Mouse (Mus musculus) macrophage (primary cell): ENCODE results near the gene Rassf2. TPM values are rescaled to one million over a fixed set of nuclear protein-coding genes. Genes with fewer than 3 reads are reported as not detected.
A peak's percentile ranks its signal among the peaks of the same experiment; 100 is the strongest.

Experiments
- H3K27ac ChIP-seq: fragments of 350-480 bp; formaldehyde crosslinking; 2 replicates; pipeline ENCODE4 v1.9.0; 2021
- H3K36me3 ChIP-seq: fragments of 350-480 bp; formaldehyde crosslinking; 2 replicates; pipeline ENCODE4 v1.9.0; 2021; ENCODE audit errors: inconsistent target
- H3K4me3 ChIP-seq: fragments of 350-480 bp; formaldehyde crosslinking; 2 replicates; pipeline ENCODE4 v1.9.0; 2021; ENCODE audit errors: inconsistent target
- H3K79me2 ChIP-seq: fragments of 350-480 bp; formaldehyde crosslinking; 2 replicates; pipeline ENCODE4 v1.9.0; 2021; ENCODE audit errors: inconsistent target
- WGBS: methylation state at CpG from one replicate; pipeline ENCODE4 v1.1.7; 2026; ENCODE audit warnings: inconsistent platforms; ENCODE audit not compliant: missing documents; 5-methylcytosine and 5-hydroxymethylcytosine counted together
- polyA plus RNA-seq: library from polyadenylated mRNA; stranded (reverse); fragments of 250-400 nt; gene quantifications from 3 replicates; pipeline ENCODE4 v1.2.4, GENCODE M21; 2018; ENCODE audit warnings: inconsistent platforms

Gene Rassf2
- polyA plus RNA-seq, 1 experiment from 2014 or later, result 95.6 TPM

DNA sequence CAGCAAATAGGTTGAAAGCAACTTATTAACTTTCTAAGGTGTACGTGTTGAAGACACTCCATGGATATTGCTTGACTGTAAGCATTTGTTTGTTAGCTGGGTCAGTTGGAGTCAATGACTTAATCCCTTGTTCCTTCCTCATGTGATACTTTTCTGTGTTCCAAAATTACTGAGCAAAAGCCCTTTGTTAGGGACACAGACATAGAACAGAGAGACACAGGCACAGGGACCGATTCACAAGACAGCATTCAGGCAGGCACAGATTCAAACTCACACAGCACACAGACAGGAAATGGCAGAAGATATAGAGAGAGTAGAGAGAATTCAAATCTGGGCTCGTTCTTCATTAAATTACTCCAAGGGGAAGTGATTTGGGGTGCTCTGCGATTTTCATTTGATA lies 17.3 kb upstream of the Rassf2 start:
- 84% methylated on average over 4 of the region's 4 CpGs for WGBS
- no peak overlapping the region for H3K4me3 ChIP-seq
- no peaks in the 10 kb centered on the region for H3K36me3 ChIP-seq
- H3K79me2 ChIP-seq, result no peaks in the 10 kb centered on the region
- no peak overlapping the region for H3K27ac ChIP-seq

DNA sequence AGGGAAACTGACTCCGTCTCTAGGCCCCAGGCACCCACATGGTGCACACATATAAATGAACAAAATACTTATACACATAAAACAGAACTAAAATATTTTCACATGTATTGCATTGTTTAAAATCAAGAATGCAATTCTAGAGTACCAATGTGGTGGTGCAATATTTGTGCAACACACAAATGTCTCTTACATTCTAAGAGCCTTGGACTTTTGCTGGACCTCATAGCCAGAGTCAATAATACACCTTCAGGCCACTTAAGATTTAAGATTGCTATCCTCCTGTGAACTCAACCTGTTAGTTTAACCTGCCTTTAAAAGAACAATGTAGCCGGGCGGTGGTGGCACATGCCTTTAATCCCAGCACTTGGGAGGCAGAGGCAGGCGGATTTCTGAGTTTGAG lies 16.6 kb upstream of the Rassf2 start:
- Histone ChIP-seq H3K79me2 (no peaks in the 10 kb centered on the region), H3K27ac (no peak overlapping the region), H3K4me3 (no peak overlapping the region), H3K36me3 (no peaks in the 10 kb centered on the region)
- WGBS, result 95% methylated on average over 3 of the region's 4 CpGs

DNA sequence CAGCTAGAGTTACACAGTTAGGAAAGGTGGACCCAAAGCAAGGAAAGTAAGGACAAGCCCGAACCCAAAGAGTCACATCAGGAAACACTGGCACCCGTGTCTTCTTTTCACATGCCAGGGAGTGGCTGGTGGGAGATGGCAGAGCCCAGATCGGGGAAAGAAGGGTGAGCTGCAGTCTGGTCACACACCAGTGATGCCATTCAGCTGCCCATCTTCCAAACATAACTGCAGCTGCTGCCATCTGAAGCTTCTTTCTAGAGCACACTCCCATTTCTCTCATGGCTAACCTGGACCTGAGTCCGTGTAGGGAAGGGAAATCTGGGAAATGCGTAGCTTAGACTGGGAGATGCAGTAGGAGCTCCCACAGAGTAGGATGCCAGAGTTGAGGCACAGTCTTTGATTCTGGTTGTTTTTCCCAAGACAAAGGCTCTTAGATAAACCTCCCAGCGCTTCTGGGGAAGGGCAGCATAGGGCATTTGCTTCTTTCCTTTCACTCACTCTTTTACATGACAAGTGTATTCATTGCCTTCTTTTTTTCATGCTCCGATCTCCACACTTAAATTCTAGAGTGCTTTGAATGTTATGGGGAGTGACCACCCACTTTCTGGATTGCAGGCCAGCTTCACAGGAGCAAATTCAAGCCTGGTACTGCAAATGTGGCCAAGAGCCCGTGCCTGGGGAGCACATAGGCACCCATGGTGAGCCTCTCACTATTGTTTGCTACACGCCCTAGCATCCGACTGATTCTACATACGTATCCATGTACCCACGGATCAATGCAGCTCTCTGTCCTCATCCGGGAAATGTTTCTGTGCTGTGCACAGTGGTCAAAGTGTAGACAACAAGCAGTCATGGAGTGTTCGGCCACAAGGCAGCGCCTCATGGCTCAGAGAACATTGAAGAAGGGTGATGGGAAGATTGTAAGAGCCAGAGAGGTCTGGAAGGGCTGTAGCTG lies 14.5 kb upstream of the Rassf2 start:
- Histone ChIP-seq H3K79me2 (no peaks in the 10 kb centered on the region), H3K4me3 (no peak overlapping the region), H3K27ac (no peak overlapping the region), H3K36me3 (no peaks in the 10 kb centered on the region)
- 92% methylated on average over 15 of the region's 15 CpGs for WGBS

DNA sequence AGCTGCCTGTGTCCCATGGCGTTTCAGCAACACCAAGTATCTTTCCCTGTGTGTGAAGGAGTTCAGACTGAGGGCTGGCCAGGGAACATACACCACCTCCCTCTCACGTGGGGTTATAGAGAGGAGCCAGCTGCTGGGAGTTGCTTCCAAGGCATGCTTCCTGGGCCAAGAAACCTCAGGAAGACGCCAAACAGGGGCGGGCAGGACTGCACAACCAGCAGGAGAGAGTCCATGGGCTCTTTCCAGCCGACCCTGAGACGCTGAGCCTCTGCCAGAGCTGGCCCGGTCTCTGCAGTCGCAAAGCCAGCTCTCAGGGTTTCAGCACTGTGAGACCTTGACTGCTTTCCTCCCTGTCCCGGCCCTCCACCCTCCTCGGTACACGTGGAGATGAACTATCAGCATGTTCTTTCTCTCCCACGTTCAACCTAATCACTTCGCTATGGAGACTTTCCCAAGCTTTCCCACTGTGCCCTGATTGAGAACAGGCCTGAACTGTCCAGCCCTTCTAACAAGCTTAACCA lies 13.1 kb upstream of the Rassf2 start:
- H3K4me3 ChIP-seq, result no peak overlapping the region
- no peak overlapping the region for H3K27ac ChIP-seq
- no peaks in the 10 kb centered on the region for H3K79me2 ChIP-seq
- WGBS, result 91% methylated on average over 13 of the region's 13 CpGs
- H3K36me3 ChIP-seq, result no peaks in the 10 kb centered on the region

DNA sequence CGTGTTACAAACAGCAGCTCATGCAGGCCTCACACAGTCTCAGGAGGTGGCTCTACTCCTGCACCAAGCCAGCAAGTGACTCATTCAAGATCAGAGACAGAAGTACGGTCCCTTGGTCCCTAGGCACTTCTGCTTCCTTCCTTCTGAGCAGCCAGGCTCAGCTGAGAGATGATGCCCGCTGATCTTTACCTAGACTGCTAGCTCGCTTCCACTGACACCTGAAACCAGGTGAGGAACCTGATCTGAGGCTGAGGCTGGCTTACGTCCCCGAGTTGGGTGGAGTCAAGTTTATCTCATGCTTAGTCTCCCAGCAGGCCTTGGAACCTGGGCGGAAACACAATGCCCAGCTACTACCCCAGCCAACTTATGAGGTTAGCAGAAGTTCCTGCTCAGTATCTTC lies 9.8 kb upstream of the Rassf2 start:
- 24% methylated on average over 7 of the region's 7 CpGs for WGBS
- H3K36me3 ChIP-seq, result no peaks in the 10 kb centered on the region
- H3K4me3 ChIP-seq, result no peak overlapping the region
- H3K27ac ChIP-seq, result no peak overlapping the region
- H3K79me2 ChIP-seq, result no peaks in the 10 kb centered on the region

DNA sequence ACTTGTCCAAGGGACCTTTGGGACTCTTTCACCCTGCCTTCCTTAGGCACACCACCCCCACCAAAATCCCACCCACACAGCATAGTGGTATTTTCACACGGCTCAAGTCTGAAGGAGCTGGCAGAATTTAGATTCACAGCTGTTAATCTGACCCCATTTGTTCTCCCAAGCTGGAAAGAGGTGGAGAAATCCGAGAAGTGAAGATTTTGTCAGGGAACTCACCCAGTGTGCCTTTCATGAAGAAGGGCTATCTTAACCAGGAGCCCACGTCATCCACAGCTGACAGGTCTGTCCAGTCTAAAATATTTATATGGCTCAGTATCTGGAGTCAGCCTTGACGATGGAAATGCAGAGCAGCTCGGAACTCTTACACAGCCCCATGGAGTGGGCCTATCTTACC lies 6.3 kb upstream of the Rassf2 start:
- H3K4me3 ChIP-seq, result no peak overlapping the region
- no peak overlapping the region for H3K27ac ChIP-seq
- 96% methylated on average over 5 of the region's 5 CpGs for WGBS
- H3K36me3 ChIP-seq, result no peaks in the 10 kb centered on the region
- H3K79me2 ChIP-seq, result no peaks in the 10 kb centered on the region

DNA sequence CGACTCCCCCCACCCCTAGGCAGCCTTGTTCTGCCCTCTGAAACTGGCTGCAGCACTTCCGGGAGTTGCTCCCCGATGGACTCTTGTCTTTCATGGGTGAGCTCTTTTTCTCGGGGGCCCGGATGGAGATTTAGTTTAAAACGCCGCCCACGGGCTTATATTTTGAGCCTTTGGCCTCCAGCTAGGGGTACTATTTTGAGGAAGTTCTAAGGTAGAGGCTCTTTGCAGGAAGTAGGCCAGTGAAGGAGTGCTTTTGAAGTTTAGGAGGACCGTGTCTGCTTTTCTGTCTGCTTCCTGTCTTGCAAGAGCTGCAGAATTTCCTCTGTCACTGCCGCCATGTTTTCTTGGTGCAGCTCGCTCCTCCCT lies 5.4 kb upstream of the Rassf2 start:
- no peaks in the 10 kb centered on the region for H3K36me3 ChIP-seq
- no peak overlapping the region for H3K4me3 ChIP-seq
- WGBS, result 23% methylated on average over 11 of the region's 11 CpGs
- no peak overlapping the region for H3K27ac ChIP-seq
- H3K79me2 ChIP-seq, result no peaks in the 10 kb centered on the region

- no peak overlapping the region for H3K27ac ChIP-seq
- WGBS, result 74% methylated on average over 4 of the region's 4 CpGs
- no peaks in the 10 kb centered on the region for H3K79me2 ChIP-seq
- no peak overlapping the region for H3K4me3 ChIP-seq
- H3K36me3 ChIP-seq, result no peaks in the 10 kb centered on the region
Measured at GRCm38 (mm10) chr2:132034590-132035469, 4.8 kb upstream of the Rassf2 start.

DNA sequence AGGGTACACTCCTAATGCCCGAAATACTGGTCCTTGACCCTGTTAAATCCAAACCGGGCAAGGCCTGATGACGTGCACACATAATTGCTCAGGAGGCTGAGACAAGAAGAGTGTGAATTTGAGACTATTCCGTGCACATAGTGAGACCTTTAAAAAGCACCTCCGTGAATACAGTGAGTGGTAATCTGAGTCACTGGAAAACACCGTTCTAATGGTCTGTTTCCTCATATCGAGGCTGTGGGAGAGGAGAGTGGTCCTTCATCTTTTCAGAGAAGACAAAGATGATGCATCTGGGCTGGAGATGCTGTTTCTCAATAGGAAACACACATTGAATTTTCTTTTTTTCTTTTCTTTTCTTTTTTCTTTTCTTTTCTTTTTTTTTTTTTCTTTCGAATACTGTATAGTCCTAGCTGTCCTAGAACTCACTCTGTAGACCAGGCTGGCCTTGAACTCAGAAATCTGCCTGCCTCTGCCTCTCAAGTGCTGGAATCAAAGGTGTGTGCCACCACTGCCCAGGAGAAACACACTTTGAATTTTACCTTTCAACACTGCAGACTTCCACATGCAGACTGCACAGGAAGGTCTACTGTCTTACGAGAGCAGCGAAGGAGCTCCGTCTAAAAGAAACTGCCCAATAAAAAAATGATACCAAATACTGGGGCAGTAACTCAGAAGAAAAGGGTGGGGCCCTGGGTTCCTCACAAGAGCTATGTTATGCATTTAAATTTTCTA lies 1.5 kb upstream of the Rassf2 start:
- Histone ChIP-seq H3K4me3 (no peak overlapping the region), H3K27ac (no peak overlapping the region), H3K36me3 (peaks cover 6% of the 10 kb centered on the region; the same call in 1 of the 2 replicates), H3K79me2 (peaks cover 30% of the 10 kb centered on the region)
- WGBS, result 92% methylated on average over 10 of the region's 11 CpGs

GRCm38 (mm10) chr2:132030418-132031363 lies 633 bp upstream of the Rassf2 start:
- Histone ChIP-seq H3K79me2 (peaks cover 38% of the 10 kb centered on the region), H3K4me3 (peak overlapping the region; percentile 25), H3K27ac (peak overlapping the region; percentile 52), H3K36me3 (peaks cover 8% of the 10 kb centered on the region; the same call in 1 of the 2 replicates)
- 56% methylated on average over 23 of the region's 23 CpGs for whole genome bisulfite sequencing

- Histone ChIP-seq H3K79me2 (peaks cover 55% of the 10 kb centered on the region), H3K27ac (peak overlapping the region; percentile 92), H3K4me3 (peak overlapping the region; percentile 90), H3K36me3 (peaks cover 8% of the 10 kb centered on the region; the same call in 1 of the 2 replicates)
- under 1% methylated on average over 36 of the region's 36 CpGs for WGBS
Measured at GRCm38 (mm10) chr2:132028894-132029605, 1.0 kb downstream of the Rassf2 start.

GRCm38 (mm10) chr2:132028107-132028506 lies 2.0 kb downstream of the Rassf2 start:
- 26% methylated on average over 5 of the region's 5 CpGs for WGBS
- peaks cover 8% of the 10 kb centered on the region; the same call in 1 of the 2 replicates for H3K36me3 ChIP-seq
- peak overlapping the region; percentile 92 for H3K27ac ChIP-seq
- peak overlapping the region; percentile 90 for H3K4me3 ChIP-seq
- peaks cover 64% of the 10 kb centered on the region for H3K79me2 ChIP-seq

- Histone ChIP-seq H3K79me2 (peaks cover 71% of the 10 kb centered on the region), H3K27ac (0 out of 2 replicates have a peak overlapping the region, but pooled peaks have one; percentile 92), H3K4me3 (no peak overlapping the region; the same call in 1 of the 2 replicates), H3K36me3 (peaks cover 8% of the 10 kb centered on the region; the same call in 1 of the 2 replicates)
- WGBS, result 26% methylated on average over 5 of the region's 5 CpGs
Measured at GRCm38 (mm10) chr2:132027366-132027765, 2.7 kb downstream of the Rassf2 start.
